Mouse (Mus musculus) c-Kit-positive CD71-positive TER-119-positive erythroid progenitor cells, embryonic 14.5 days (primary cell): Measurements from ENCODE around the gene Sugp1.
A peak's percentile ranks its signal among the peaks of the same experiment; 100 is the strongest.
"Not testable (repeated sequence)": the region's sequence is repeated elsewhere in the genome, so short reads cannot be mapped to it uniquely, and the experiment has no call there.

Experiments used
- DNase-seq: peaks from one replicate; pipeline ENCODE4 v3.0.0-alpha.2; 2013; ENCODE audit warnings: low spot score

The Sugp1 gene

GRCm38 (mm10) chr8:70043996-70044395, 1.4 kb downstream of the Sugp1 start:
- no peak for DNase-seq

GRCm38 (mm10) chr8:70049662-70050061, 7.0 kb downstream of the Sugp1 start:
- DNase-seq = no peak

GRCm38 (mm10) chr8:70050434-70050833, 7.8 kb downstream of the Sugp1 start:
- not testable (repeated sequence) for DNase-seq

- DNase-seq = no peak
Observed at GRCm38 (mm10) chr8:70057721-70058120, 15.1 kb downstream of the Sugp1 start.

- DNase-seq = no peak
Observed at GRCm38 (mm10) chr8:70071836-70072440, 29.3 kb downstream of the Sugp1 start.

- DNase-seq = peak; percentile 21
Observed at GRCm38 (mm10) chr8:70072441-70073069, 29.9 kb downstream of the Sugp1 start, which contains the start of gene Tm6sf2. Gene Tm6sf2 (plus strand): TSS chr8:70072924.

GRCm38 (mm10) chr8:70073120-70073519, 30.5 kb downstream of the Sugp1 start:
- no peak for DNase-seq

GRCm38 (mm10) chr8:70073682-70074081, 31.1 kb downstream of the Sugp1 start:
- no peak for DNase-seq

- DNase-seq = no peak
Observed at GRCm38 (mm10) chr8:70081976-70082375, 39.4 kb downstream of the Sugp1 start.

- no peak for DNase-seq
Observed at GRCm38 (mm10) chr8:70083285-70083684, 40.7 kb downstream of the Sugp1 start, which contains the start of gene Hapln4. Gene Hapln4 (plus strand): TSS chr8:70083457.

GRCm38 (mm10) chr8:70084191-70085065, 41.8 kb downstream of the Sugp1 start:
- no peak for DNase-seq

GRCm38 (mm10) chr8:70086151-70086550, 43.5 kb downstream of the Sugp1 start:
- no peak for DNase-seq

GRCm38 (mm10) chr8:70087237-70087636, 44.6 kb downstream of the Sugp1 start:
- no peak for DNase-seq

- no peak for DNase-seq
Observed at GRCm38 (mm10) chr8:70087836-70088650, 45.4 kb downstream of the Sugp1 start.

- DNase-seq = no peak
Observed at GRCm38 (mm10) chr8:70089296-70089960, 46.8 kb downstream of the Sugp1 start.

GRCm38 (mm10) chr8:70092786-70093185, 50.2 kb downstream of the Sugp1 start:
- no peak for DNase-seq

- DNase-seq = no peak
Observed at GRCm38 (mm10) chr8:70099276-70099675, 56.7 kb downstream of the Sugp1 start.

GRCm38 (mm10) chr8:70100241-70100640, 57.6 kb downstream of the Sugp1 start:
- no peak for DNase-seq

- peak; percentile 15 for DNase-seq
Observed at GRCm38 (mm10) chr8:70104506-70104905, 61.9 kb downstream of the Sugp1 start.

- DNase-seq = no peak
Observed at GRCm38 (mm10) chr8:70104922-70105321, 62.3 kb downstream of the Sugp1 start.

GRCm38 (mm10) chr8:70110451-70110850, 67.8 kb downstream of the Sugp1 start:
- DNase-seq = no peak
